Mouse (Mus musculus) CH12.LX (cell line): Measurements from ENCODE around the gene Dcaf15.

Source experiments
- CTCF ChIP-seq, 2 experiments: IDR thresholded peaks in 1 of 2; conservative IDR thresholded peaks in 1 of 2; 2 replicates each; pipeline ENCODE4 v1.5.1; 2011 to 2012; ENCODE audit warnings: low read depth in 2 of 2, low read length in 2 of 2, improper control_type of control experiment in 1 of 2, inconsistent platforms in 1 of 2, mild to moderate bottlenecking in 1 of 2, moderate library complexity in 1 of 2
- EP300 ChIP-seq: IDR thresholded peaks from 2 replicates; pipeline ENCODE4 v1.6.1; 2011; ENCODE audit warnings: low read length, improper control_type of control experiment
- IRF4 ChIP-seq: IDR thresholded peaks from 2 replicates; pipeline ENCODE4 v1.6.1; 2014; ENCODE audit warnings: low read depth, mild to moderate bottlenecking, inconsistent platforms, low read length, improper control_type of control experiment
- MAFK ChIP-seq: IDR thresholded peaks from 2 replicates; pipeline ENCODE4 v1.6.1; 2011; ENCODE audit warnings: low read length, improper control_type of control experiment; ENCODE audit not compliant: insufficient replicate concordance
- MAX ChIP-seq: IDR thresholded peaks from 2 replicates; pipeline ENCODE4 v1.6.1; 2011; ENCODE audit warnings: low read length, improper control_type of control experiment
- NELFE ChIP-seq: IDR thresholded peaks from 2 replicates; pipeline ENCODE4 v1.6.1; 2011; ENCODE audit warnings: low read depth, low read length, improper control_type of control experiment
- POLR2AphosphoS2 ChIP-seq: IDR thresholded peaks from 2 replicates; pipeline ENCODE4 v1.6.1; 2011; ENCODE audit warnings: low read depth, low read length, improper control_type of control experiment
- RCOR1 ChIP-seq: conservative IDR thresholded peaks from 2 replicates; pipeline ENCODE4 v1.6.1; 2012; ENCODE audit warnings: low read depth, mild to moderate bottlenecking, inconsistent platforms, low read length, improper control_type of control experiment

- no peak for TF ChIP-seq RCOR1
- no peak for TF ChIP-seq IRF4
- no peak for TF ChIP-seq EP300
- TF ChIP-seq CTCF (conservative IDR thresholded peaks at IDR 0.05 in 1 of 2, IDR thresholded peaks at IDR 0.05 in 1 of 2; ENCODE audit: low read depth in 2 of 2, low read length in 2 of 2) = no peak
- no peak for TF ChIP-seq MAX
- no peak for TF ChIP-seq MAFK
- TF ChIP-seq NELFE = no peak
- no peak for TF ChIP-seq POLR2AphosphoS2
Measured at GRCm38 (mm10) chr8:84140838-84141237, 36.3 kb upstream of the Dcaf15 start.
